ENCODE assay signal across 16 mouse cellular contexts in the genomic region with DNA sequence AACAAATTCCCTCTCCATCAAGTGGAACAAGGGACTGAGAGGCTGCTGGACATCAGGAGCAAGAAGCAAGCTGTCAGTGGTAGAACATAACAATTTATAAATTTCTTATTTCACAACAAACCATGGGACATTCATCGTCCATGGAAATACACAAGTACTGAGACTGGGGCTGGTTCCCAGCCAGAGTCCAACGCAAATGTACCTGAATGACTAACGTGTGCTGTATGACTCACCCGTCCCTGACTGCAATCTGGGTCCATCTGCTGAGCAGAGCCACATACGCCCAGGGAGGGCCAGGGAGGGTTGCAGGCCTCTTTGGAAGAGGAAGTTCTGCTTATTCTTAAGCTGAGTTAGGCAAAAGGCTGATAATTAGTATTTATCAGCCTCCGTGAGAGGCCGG.
DNase-seq lines count a peak whose midpoint lies in the region; ATAC-seq and TF ChIP-seq lines count a peak whose summit lies in the region.
"Had no signal": no experiment of that assay in that cellular context is flagged by ENCODE, and none has a peak within 500 bp of the region (broad histone marks: within the 10 kb centered on the region; RNA-seq: fewer than 3 reads in every experiment).

No protein-coding gene starts in this region.

- H3K27ac ChIP-seq in gastrocnemius, adult 2 months, result no peak overlapping the region
- H3K27ac ChIP-seq in stomach, embryonic 16.5 days (ENCODE audit: low read length), result no peak overlapping the region
- no peak overlapping the region for H3K27ac ChIP-seq in heart, embryonic 11.5 days (ENCODE audit: low read depth, low read length)
- H3K27ac ChIP-seq: left cerebral cortex, adult 2 months; liver, embryonic 12.5 days had no signal

- intact Hi-C loops in gastrocnemius, adult 2 months (cut with DNase I), result no loop called here

- no peak for TF ChIP-seq CTCF in gastrocnemius, adult 2 months (IDR thresholded peaks at IDR 0.05)

- H3K9me3 ChIP-seq in stomach, embryonic 16.5 days (replicated peaks; ENCODE audit: control insufficient read depth, low read length), result no peaks in the 10 kb centered on the region
- no peaks in the 10 kb centered on the region for H3K9me3 ChIP-seq in heart, embryonic 11.5 days (replicated peaks; ENCODE audit: control insufficient read depth, low read length)
- H3K9me3 ChIP-seq: liver, embryonic 12.5 days had no signal

- H3K4me1 ChIP-seq in stomach, embryonic 16.5 days (ENCODE audit: control insufficient read depth, insufficient read depth, low read length), result no peaks in the 10 kb centered on the region
- no peaks in the 10 kb centered on the region for H3K4me1 ChIP-seq in heart, embryonic 11.5 days (ENCODE audit: control insufficient read depth, insufficient read depth, low read length)
- H3K4me1 ChIP-seq: liver, embryonic 12.5 days had no signal

- H3K4me3 ChIP-seq in gastrocnemius, adult 2 months, result no peak overlapping the region
- H3K4me3 ChIP-seq in stomach, embryonic 16.5 days (replicated peaks; ENCODE audit: low read length), result no peak overlapping the region
- H3K4me3 ChIP-seq in heart, embryonic 11.5 days (ENCODE audit: low read depth, low read length), result no peak overlapping the region
- H3K4me3 ChIP-seq: left cerebral cortex, adult 2 months; liver, embryonic 12.5 days had no signal

- ATAC-seq in stomach, embryonic 16.5 days (ENCODE audit: insufficient read depth, low FRiP score), result peak; percentile 84; the same call in 1 of the 2 replicates
- no peak for ATAC-seq in heart, embryonic 11.5 days (replicated peaks; ENCODE audit: insufficient number of reproducible peaks, low FRiP score, low TSS enrichment)
- ATAC-seq: CD4-positive, CD25-positive, alpha-beta regulatory T cell, adult 4 months; liver, embryonic 12.5 days had no signal

- 46% methylated on average over 7 of the region's 7 CpGs for WGBS in stomach, embryonic 16.5 days
- WGBS in heart, embryonic 11.5 days (ENCODE audit: insufficient replicate concordance), result 57% methylated on average over 7 of the region's 7 CpGs

- H3K4me2 ChIP-seq in stomach, embryonic 16.5 days (ENCODE audit: low read depth, low read length), result no peak overlapping the region
- H3K4me2 ChIP-seq in heart, embryonic 11.5 days, result no peak overlapping the region
- H3K4me2 ChIP-seq: liver, embryonic 12.5 days had no signal

- DNase-seq in gastrocnemius, adult 2 months, result peak; percentile 16
- DNase-seq in gastrocnemius, postnatal 10 days, result no peak
- peak; percentile 18 to 54 for DNase-seq in urinary bladder, adult 18-20 months (ENCODE audit: low spot score in 2 of 2)
- DNase-seq in urinary bladder, adult 2 months (ENCODE audit: low spot score), result no peak
- peak; percentile 76 to 84 for DNase-seq in cerebellum, postnatal 25 days
- no peak for DNase-seq in gastrocnemius, adult 8-10 months (ENCODE audit: low spot score in 2 of 2)
- DNase-seq: embryo, embryonic 11 days; heart, adult 11 months; heart, postnatal 14 days; kidney, adult 18-20 months; retina, postnatal 1 day had no signal

- H3K27me3 ChIP-seq in stomach, embryonic 16.5 days (ENCODE audit: control insufficient read depth, insufficient read depth, low read length), result no peaks in the 10 kb centered on the region
- H3K27me3 ChIP-seq in heart, embryonic 11.5 days (ENCODE audit: control insufficient read depth, insufficient read depth, low read length), result no peaks in the 10 kb centered on the region
- H3K27me3 ChIP-seq: liver, embryonic 12.5 days had no signal

- no peaks in the 10 kb centered on the region for H3K36me3 ChIP-seq in stomach, embryonic 16.5 days (ENCODE audit: control insufficient read depth, insufficient read depth, low read length)
- H3K36me3 ChIP-seq in heart, embryonic 11.5 days (ENCODE audit: control insufficient read depth, insufficient read depth, low read length), result no peaks in the 10 kb centered on the region
- H3K36me3 ChIP-seq: liver, embryonic 12.5 days had no signal

- H3K9ac ChIP-seq in stomach, embryonic 16.5 days (ENCODE audit: low read length), result no peak overlapping the region
- no peak overlapping the region for H3K9ac ChIP-seq in heart, embryonic 11.5 days (ENCODE audit: low read depth, low read length)
- H3K9ac ChIP-seq: liver, embryonic 12.5 days had no signal

Comparison
In these comparisons a context has a peak if more than half of its experiments do, and no peak if none do; other contexts are left out.
1. DNase-seq: peak in gastrocnemius, adult 2 months (single experiment), urinary bladder, adult 18-20 months (2 of 2) and cerebellum, postnatal 25 days (2 of 2); none in gastrocnemius, postnatal 10 days (single experiment), urinary bladder, adult 2 months (single experiment) and gastrocnemius, adult 8-10 months (0 of 2).